Mouse (Mus musculus) hindbrain, postnatal 0 days (tissue): ENCODE data around the gene Pdia2. TPM values are rescaled to one million over a fixed set of nuclear protein-coding genes. Genes with fewer than 3 reads are reported as not detected.

Experiments
- ATAC-seq: fragments of 200-750 bp; cut with Nextera tagmentation; 2 replicates; pipeline ENCODE4 v1.8.0; 2017; ENCODE audit warnings: mild to moderate bottlenecking, moderate TSS enrichment, moderate library complexity
- DNase-seq: peaks from one replicate; pipeline ENCODE4 v3.0.0-alpha.2; 2015; ENCODE audit warnings: low spot score
- H3K27ac ChIP-seq: fragments of 300-500 bp; sonication (generic); 2 replicates; pipeline ENCODE4 v1.5.1; 2014; ENCODE audit warnings: mild to moderate bottlenecking
- H3K27me3 ChIP-seq: fragments of 300-500 bp; sonication (generic); 2 replicates; pipeline ENCODE4 v1.6.1; 2014; ENCODE audit warnings: low read length, mixed read lengths; ENCODE audit not compliant: insufficient read depth
- H3K36me3 ChIP-seq: fragments of 300-500 bp; sonication (generic); 2 replicates; pipeline ENCODE4 v1.6.1; 2014; ENCODE audit warnings: low read length, mixed read lengths; ENCODE audit not compliant: insufficient read depth
- H3K4me1 ChIP-seq: fragments of 300-500 bp; sonication (generic); 2 replicates; pipeline ENCODE4 v1.6.1; 2014; ENCODE audit warnings: antibody characterized with exemption, low read length, mixed read lengths; ENCODE audit not compliant: insufficient read depth
- H3K4me2 ChIP-seq: fragments of 300-500 bp; sonication (generic); 2 replicates; pipeline ENCODE4 v1.6.1; 2014; ENCODE audit warnings: low read depth, mild to moderate bottlenecking, low read length, moderate library complexity, mixed read lengths
- H3K4me3 ChIP-seq: fragments of 300-500 bp; sonication (generic); 2 replicates; pipeline ENCODE4 v1.5.1; 2014; ENCODE audit warnings: low read length
- H3K9ac ChIP-seq: fragments of 300-500 bp; sonication (generic); replicated peaks from 2 replicates; pipeline ENCODE4 v1.6.1; 2014; ENCODE audit warnings: mild to moderate bottlenecking, low read length, moderate library complexity, mixed read lengths
- H3K9me3 ChIP-seq: fragments of 300-500 bp; sonication (generic); 2 replicates; pipeline ENCODE4 v1.6.1; 2016; ENCODE audit warnings: low read length, mixed read lengths
- CTCF ChIP-seq: IDR thresholded peaks from 2 replicates; pipeline ENCODE4 v1.5.1; 2016; ENCODE audit warnings: antibody characterized with exemption, control low read depth, low read depth
- WGBS: fragments of 180-500 bp; shearing (Covaris S2); extraction: QIAGEN DNeasy Blood & Tissue Kit; methylation state at CpG from one replicate; pipeline ENCODE4 v1.1.7; 2014; 5-methylcytosine and 5-hydroxymethylcytosine counted together
- polyA plus RNA-seq: library from polyadenylated mRNA; unstranded; fragments of >200 nt; fragmentation: Nextera tagmentation; extraction: Ambion mirVana; gene quantifications from 2 replicates; pipeline ENCODE4 v1.2.1, GENCODE M21; 2015
- total RNA-seq: library from RNA; depleted of rRNA; stranded (reverse); fragments of >200 nt; gene quantifications from 2 replicates; pipeline ENCODE4 v1.2.3, GENCODE M21; 2014; rRNA removed

Pdia2 gene
- total and polyA plus RNA-seq, 2 experiments from 2014 or later: 0.09 TPM; not detected in 1

DNA sequence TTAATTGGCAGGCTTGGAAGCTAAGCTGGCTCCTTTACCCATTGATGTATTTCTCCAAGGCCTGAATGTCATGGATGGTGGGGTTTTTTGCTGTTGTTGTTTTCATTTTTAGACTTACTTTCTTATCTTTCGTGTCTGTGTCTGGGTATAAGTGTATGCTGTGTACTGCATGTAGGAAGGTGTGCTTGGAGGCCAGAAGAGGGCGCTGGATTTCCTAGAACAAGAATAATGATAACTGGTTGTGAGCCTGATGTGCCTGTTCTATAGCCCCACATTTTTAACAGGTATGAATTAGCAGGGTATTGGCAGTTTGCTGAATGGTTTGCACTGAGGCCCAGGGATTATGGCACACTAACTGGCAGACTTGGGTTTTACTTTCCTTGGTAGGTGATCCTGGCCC is 49.8 kb downstream of the Pdia2 start:
- Histone ChIP-seq H3K4me3 (no peak overlapping the region), H3K9ac (no peak overlapping the region), H3K4me2 (no peak overlapping the region), H3K27me3 (no peaks in the 10 kb centered on the region), H3K36me3 (peaks cover 6% of the 10 kb centered on the region; the same call in 1 of the 2 replicates), H3K9me3 (no peaks in the 10 kb centered on the region), H3K27ac (no peak overlapping the region), H3K4me1 (no peaks in the 10 kb centered on the region)
- no peak for DNase-seq
- no peak for TF ChIP-seq CTCF
- ATAC-seq: no peak
- 85% methylated on average over 2 of the region's 2 CpGs for WGBS

Other genes starting within 250 kb of the Pdia2 start
- 5.6 and 7.2 TPM in 2 replicates for gene A930017K11Rik, start 246.5 kb downstream of the Pdia2 start, total RNA-seq
- gene A930017K11Rik, start 246.5 kb downstream of the Pdia2 start, polyA plus RNA-seq: 4.4 and 5.0 TPM in 2 replicates
- gene Capn15, start 213.3 kb downstream of the Pdia2 start, total RNA-seq: 35.1 and 41.4 TPM in 2 replicates
- 19.0 and 20.1 TPM in 2 replicates for gene Capn15, start 213.3 kb downstream of the Pdia2 start, polyA plus RNA-seq
- 34.7 and 41.9 TPM in 2 replicates for gene Rab11fip3, start 129.5 kb downstream of the Pdia2 start, total RNA-seq
- 16.6 and 17.9 TPM in 2 replicates for gene Rab11fip3, start 129.5 kb downstream of the Pdia2 start, polyA plus RNA-seq
- gene Decr2, start 108.8 kb downstream of the Pdia2 start, total RNA-seq: 35.6 and 40.6 TPM in 2 replicates
- 41.1 and 44.7 TPM in 2 replicates for gene Decr2, start 108.8 kb downstream of the Pdia2 start, polyA plus RNA-seq
- gene Nme4, start 103.5 kb downstream of the Pdia2 start, total RNA-seq: 20.1 and 23.3 TPM in 2 replicates
- gene Nme4, start 103.5 kb downstream of the Pdia2 start, polyA plus RNA-seq: 16.0 and 18.3 TPM in 2 replicates
- gene Tmem8, start 85.8 kb downstream of the Pdia2 start, total RNA-seq: 10.4 and 11.8 TPM in 2 replicates
- gene Tmem8, start 85.8 kb downstream of the Pdia2 start, polyA plus RNA-seq: 3.8 and 4.0 TPM in 2 replicates
- gene Mrpl28, start 75.6 kb downstream of the Pdia2 start, total RNA-seq: 107 and 138 TPM in 2 replicates
- gene Mrpl28, start 75.6 kb downstream of the Pdia2 start, polyA plus RNA-seq: 189 and 194 TPM in 2 replicates
- gene Axin1, start 60.4 kb downstream of the Pdia2 start, total RNA-seq: 36.0 and 51.3 TPM in 2 replicates
- 10.0 and 11.2 TPM in 2 replicates for gene Axin1, start 60.4 kb downstream of the Pdia2 start, polyA plus RNA-seq
- gene Rgs11, start 3.9 kb upstream of the Pdia2 start, total RNA-seq: 35.8 and 38.5 TPM in 2 replicates
- 20.5 and 28.5 TPM in 2 replicates for gene Rgs11, start 3.9 kb upstream of the Pdia2 start, polyA plus RNA-seq
- gene Arhgdig, start 8.7 kb upstream of the Pdia2 start, total RNA-seq: 280 and 290 TPM in 2 replicates
- gene Arhgdig, start 8.7 kb upstream of the Pdia2 start, polyA plus RNA-seq: 376 and 384 TPM in 2 replicates
- gene Fam234a, start 45.2 kb upstream of the Pdia2 start, total RNA-seq: 42.4 and 42.6 TPM in 2 replicates
- 34.9 and 37.5 TPM in 2 replicates for gene Fam234a, start 45.2 kb upstream of the Pdia2 start, polyA plus RNA-seq
- 81.8 and 82.7 TPM in 2 replicates for gene Luc7l, start 53.8 kb upstream of the Pdia2 start, total RNA-seq
- gene Luc7l, start 53.8 kb upstream of the Pdia2 start, polyA plus RNA-seq: 84.5 and 91.1 TPM in 2 replicates
- 60.4 and 67.5 TPM in 2 replicates for gene Neurl1b, start 215.7 kb upstream of the Pdia2 start, total RNA-seq
- 1.7 and 2.1 TPM in 2 replicates for gene Neurl1b, start 215.7 kb upstream of the Pdia2 start, polyA plus RNA-seq